Mouse (Mus musculus): Measurements from ENCODE around the gene Otogl.
A peak's percentile ranks its signal among the peaks of the same experiment; 100 is the strongest.

Otogl gene

GRCm38 (mm10) chr10:107912084-107912573 lies at the start of gene Otogl:
Otogl (minus strand) TSS chr10:107912134.
- no peak for DNase-seq (ENCODE audit: extremely low read depth, insufficient read length, low spot score)

DNA sequence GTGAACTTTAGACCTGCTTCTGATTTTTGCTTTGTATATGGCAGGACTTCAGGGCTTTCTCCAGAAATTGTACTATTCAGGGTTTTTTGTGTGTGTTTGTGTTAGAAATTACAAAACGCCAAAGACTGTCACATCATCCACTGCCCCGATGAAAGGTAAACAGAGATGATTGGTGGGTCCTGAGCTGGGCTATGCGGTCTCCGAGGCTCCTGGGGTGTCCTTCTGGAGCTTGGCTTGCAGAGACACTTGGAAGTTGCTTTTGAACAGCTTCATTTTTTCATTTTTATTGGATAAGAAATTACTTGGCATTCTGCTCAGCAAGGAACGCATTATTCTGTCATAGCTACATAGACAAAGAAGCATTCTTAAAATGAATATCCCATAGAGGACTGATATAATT lies 44.7 kb upstream of the Otogl start:
- DNase-seq (ENCODE audit: extremely low read depth, insufficient read length, low spot score): no peak

DNA sequence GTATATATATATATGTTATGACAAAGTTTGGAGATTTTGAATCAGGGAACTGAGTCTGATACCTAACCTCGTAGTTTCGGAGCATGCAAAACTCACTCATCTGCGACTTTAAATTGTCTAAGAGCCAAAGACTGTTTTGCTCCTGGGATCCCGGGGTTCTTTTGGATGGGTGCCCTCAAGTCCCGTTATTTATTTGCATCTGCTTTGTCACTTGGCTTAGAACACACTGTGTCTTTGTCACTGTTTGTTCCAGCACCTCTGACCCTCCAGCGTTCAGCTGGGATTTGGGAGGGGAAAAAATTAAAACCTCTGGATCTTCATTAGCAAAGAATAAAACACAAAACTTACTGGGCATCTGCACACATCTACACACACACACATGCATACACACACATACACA lies 42.5 kb upstream of the Otogl start:
- DNase-seq (ENCODE audit: extremely low read depth, insufficient read length, low spot score): no peak

DNA sequence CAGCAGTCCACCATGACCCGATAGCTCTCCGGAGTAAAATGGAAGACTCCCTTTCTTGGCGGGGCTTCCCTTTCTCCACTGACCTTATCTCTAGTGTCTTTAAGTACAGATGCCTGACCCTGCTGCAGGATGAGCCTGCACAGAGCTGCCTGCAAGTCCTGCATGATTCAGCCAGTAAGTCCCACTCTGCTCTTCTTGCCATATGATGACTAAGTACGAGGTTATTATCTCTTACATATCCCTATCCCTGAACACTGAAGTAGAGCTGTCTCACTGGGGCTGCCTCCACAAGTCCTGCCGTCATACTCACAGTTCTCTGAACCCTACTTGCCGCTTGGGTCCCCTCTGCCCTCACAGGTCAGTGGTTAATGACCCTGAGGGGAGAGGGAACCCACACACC lies 39.7 kb upstream of the Otogl start:
- DNase-seq (ENCODE audit: extremely low read depth, insufficient read length, low spot score): no peak

- no peak for DNase-seq (ENCODE audit: extremely low read depth, insufficient read length, low spot score)
Observed at GRCm38 (mm10) chr10:107949945-107950344, 38.0 kb upstream of the Otogl start.

GRCm38 (mm10) chr10:107948647-107949046 lies 36.7 kb upstream of the Otogl start:
- DNase-seq (ENCODE audit: extremely low read depth, insufficient read length, low spot score): no peak

GRCm38 (mm10) chr10:107948038-107948437 lies 36.1 kb upstream of the Otogl start:
- DNase-seq (ENCODE audit: extremely low read depth, insufficient read length, low spot score): peak; percentile 38

GRCm38 (mm10) chr10:107946348-107946747 lies 34.4 kb upstream of the Otogl start:
- DNase-seq (ENCODE audit: extremely low read depth, insufficient read length, low spot score): no peak

GRCm38 (mm10) chr10:107943859-107944258 lies 31.9 kb upstream of the Otogl start:
- no peak for DNase-seq (ENCODE audit: extremely low read depth, insufficient read length, low spot score)

GRCm38 (mm10) chr10:107941188-107941900 lies 29.4 kb upstream of the Otogl start:
- no peak for DNase-seq (ENCODE audit: extremely low read depth, insufficient read length, low spot score)

GRCm38 (mm10) chr10:107940302-107940701 lies 28.4 kb upstream of the Otogl start:
- no peak for DNase-seq (ENCODE audit: extremely low read depth, insufficient read length, low spot score)

GRCm38 (mm10) chr10:107939821-107940220 lies 27.9 kb upstream of the Otogl start:
- DNase-seq (ENCODE audit: extremely low read depth, insufficient read length, low spot score): no peak

DNA sequence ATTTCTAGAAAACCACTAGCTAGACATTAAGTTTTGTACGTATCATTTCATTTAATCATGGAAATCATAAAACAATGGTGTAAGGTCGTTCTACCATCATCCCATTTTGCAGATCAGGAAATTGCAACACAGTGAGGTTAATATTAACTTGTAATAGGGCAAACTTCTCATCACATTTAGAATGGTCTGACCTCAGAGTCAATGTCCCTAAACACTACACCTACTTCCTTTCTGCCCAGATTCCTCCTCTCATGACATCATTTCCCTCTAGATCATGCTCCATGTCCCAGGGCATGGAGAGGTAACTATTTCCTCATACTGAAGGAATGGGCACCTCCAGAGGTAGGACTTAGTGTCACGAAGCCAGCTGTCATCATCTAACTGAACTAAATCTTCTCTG lies 22.1 kb upstream of the Otogl start:
- DNase-seq (ENCODE audit: extremely low read depth, insufficient read length, low spot score): no peak

- DNase-seq (ENCODE audit: extremely low read depth, insufficient read length, low spot score): no peak
Observed at GRCm38 (mm10) chr10:107933527-107933926, 21.6 kb upstream of the Otogl start.

- DNase-seq (ENCODE audit: extremely low read depth, insufficient read length, low spot score): peak; percentile 59
Observed at GRCm38 (mm10) chr10:107931833-107932828, 20.2 kb upstream of the Otogl start.

DNA sequence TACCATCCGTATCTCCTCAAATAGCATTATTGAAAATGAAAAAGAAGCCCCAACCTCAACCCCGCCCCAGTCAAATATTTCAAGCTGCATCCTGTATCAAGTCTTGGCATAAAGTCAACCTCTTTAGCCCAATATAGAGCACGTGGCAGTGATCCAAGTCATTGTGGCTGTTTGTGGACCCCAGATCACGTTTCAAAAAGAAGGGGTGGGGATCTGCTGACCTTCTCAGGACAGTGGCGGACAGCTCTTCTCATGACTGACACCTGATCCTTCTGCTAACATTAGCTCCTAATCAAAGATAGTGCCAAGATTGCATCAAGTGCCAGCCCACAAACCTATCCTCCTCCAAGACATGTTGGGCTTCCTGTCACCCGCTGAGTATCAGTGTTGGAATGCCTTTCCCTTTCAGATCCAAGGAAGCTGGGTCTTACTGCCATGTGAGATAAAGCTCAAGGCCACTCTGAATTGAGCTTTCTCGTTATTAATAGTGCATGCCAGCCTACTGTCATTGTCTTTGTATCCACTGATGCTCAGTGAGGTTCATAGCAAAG lies 18.6 kb upstream of the Otogl start:
- peak; percentile 30 for DNase-seq (ENCODE audit: extremely low read depth, insufficient read length, low spot score)

DNA sequence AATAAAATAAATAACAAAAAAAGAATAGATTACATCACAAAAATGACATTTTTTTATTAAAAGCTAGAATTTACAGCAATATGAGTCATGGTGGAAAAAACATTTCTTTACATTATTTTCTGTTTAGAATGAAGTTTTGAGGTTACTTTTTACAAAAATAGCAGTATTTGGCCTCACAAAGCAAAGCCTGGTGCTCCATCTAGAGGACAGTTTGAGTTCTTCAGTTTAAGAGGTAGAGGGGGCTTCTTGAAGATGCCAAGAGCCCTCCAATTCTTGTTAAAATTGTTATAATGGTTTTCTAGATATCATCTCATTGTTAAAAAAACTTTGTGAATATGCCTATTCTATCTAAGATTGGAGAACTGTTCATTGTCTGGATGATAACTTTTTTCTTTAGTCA lies 13.4 kb upstream of the Otogl start:
- no peak for DNase-seq (ENCODE audit: extremely low read depth, insufficient read length, low spot score)

DNA sequence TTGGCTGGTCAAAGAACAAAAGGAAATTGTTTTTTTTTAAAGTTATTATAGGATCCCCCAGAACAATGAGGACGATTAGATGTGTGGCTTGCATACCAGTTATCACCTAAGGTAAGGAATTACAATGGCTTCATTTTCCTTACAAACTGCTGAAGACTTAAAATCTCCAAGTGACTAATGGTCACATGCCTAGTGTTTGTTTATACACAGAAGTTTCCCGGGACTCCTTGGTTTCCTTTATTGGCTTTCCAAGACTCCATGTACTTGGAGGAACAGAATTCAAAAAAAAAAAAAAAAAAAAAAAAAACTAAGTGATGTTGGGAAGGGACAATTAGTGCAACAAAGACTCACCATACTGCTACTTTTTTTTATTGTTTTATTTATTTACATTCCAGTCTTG lies 11.9 kb upstream of the Otogl start:
- DNase-seq (ENCODE audit: extremely low read depth, insufficient read length, low spot score): no peak

DNA sequence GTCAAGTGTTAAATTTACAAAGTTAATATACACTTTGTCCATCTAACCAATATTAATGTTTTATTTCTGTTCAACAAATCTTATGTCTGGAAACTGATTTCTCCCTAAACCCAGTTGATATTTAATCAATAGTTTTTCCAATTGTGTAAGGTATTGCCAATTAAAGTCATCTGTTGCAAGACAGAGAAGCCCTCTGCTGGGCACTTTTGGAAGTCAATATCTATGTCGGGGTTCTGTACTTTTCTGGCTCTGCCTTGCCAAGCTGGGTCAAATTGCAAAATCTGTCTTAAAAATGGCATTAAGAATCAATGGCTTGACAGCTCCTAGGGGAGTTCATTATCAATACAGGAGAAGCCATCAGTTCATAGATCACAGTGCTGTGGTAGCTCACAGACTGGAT lies 10.8 kb upstream of the Otogl start:
- no peak for DNase-seq (ENCODE audit: extremely low read depth, insufficient read length, low spot score)

DNA sequence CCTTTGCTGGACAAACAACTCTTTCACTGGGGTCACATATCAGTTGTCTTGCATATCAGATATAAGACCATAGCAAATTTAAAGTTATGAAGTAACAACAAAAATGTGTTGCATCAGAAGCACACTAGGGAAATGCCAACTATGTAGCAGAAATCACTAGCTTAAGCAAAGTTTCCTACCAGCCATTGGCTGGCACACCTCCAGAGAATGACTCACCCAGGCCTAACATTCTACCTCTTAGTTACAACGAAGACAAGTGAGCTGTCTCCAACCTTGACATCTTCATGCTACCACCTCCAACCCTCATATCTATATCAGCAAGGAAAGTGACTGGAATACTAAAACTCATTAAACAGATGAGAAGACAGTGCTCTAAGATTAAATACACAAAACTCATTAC lies 9.6 kb upstream of the Otogl start:
- no peak for DNase-seq (ENCODE audit: extremely low read depth, insufficient read length, low spot score)

DNA sequence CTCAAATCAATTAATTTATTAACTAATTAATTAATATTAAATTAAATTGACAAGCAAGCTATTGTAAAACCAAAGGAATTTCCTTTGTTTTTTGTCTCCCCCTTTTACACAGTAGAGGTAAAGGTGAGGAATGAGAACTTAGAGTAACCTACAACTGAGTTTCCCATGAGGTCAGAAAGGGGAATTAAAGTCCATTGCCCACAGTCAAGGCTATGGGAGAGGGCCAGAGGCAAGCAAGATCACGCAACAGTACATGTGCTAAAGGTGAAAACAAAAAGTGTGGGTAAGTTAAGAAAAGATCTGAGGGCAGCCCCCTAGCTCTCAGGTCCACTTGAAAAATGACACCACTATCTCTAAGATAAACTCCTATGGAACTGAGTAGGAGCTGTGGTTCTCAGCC lies 9.2 kb upstream of the Otogl start:
- DNase-seq (ENCODE audit: extremely low read depth, insufficient read length, low spot score): no peak

Measured in 3134 (cell line).